Mouse (Mus musculus): ENCODE measurements around the gene Pnmt. TPM values are rescaled to one million over a fixed set of nuclear protein-coding genes. Genes with fewer than 3 reads are reported as not detected.

Gene Pnmt
- polyA plus RNA-seq, 1 experiment from 2014 or later: 1.7 TPM

GRCm38 (mm10) chr11:98367863-98368186 is 18.4 kb upstream of the Pnmt start:
- H3K27ac ChIP-seq (ENCODE audit: low read length): no peak overlapping the region
- H3K36me3 ChIP-seq (ENCODE audit: control insufficient read depth, insufficient read depth, low read length): no peaks in the 10 kb centered on the region
- no peak overlapping the region for H3K4me3 ChIP-seq (ENCODE audit: low read depth, low read length)
- no peaks in the 10 kb centered on the region for H3K27me3 ChIP-seq (ENCODE audit: control insufficient read depth, insufficient read depth, low read depth, low read length)
- no peak overlapping the region for H3K4me2 ChIP-seq (ENCODE audit: low read length)
- WGBS: 87% methylated on average over 7 of the region's 7 CpGs
- no peak for ATAC-seq
- no peaks in the 10 kb centered on the region for H3K9me3 ChIP-seq (replicated peaks; ENCODE audit: control insufficient read depth, low read length, poor library complexity, severe bottlenecking)
- peaks cover 7% of the 10 kb centered on the region for H3K4me1 ChIP-seq (ENCODE audit: control insufficient read depth, insufficient read depth, low read length)
- no peak overlapping the region for H3K9ac ChIP-seq (ENCODE audit: low read depth, low read length)

GRCm38 (mm10) chr11:98369337-98369736 is 16.9 kb upstream of the Pnmt start:
- 84% methylated on average over 6 of the region's 6 CpGs for WGBS
- Histone ChIP-seq H3K4me3 (ENCODE audit: low read depth, low read length) (no peak overlapping the region), H3K27me3 (ENCODE audit: control insufficient read depth, insufficient read depth, low read depth, low read length) (no peaks in the 10 kb centered on the region), H3K9me3 (replicated peaks; ENCODE audit: control insufficient read depth, low read length, poor library complexity, severe bottlenecking) (no peaks in the 10 kb centered on the region), H3K27ac (ENCODE audit: low read length) (no peak overlapping the region), H3K36me3 (ENCODE audit: control insufficient read depth, insufficient read depth, low read length) (no peaks in the 10 kb centered on the region), H3K9ac (ENCODE audit: low read depth, low read length) (no peak overlapping the region), H3K4me1 (ENCODE audit: control insufficient read depth, insufficient read depth, low read length) (peaks cover 7% of the 10 kb centered on the region), H3K4me2 (ENCODE audit: low read length) (no peak overlapping the region)
- ATAC-seq: no peak

- H3K27ac ChIP-seq (ENCODE audit: low read length): no peak overlapping the region
- ATAC-seq: no peak
- peaks cover 7% of the 10 kb centered on the region for H3K4me1 ChIP-seq (ENCODE audit: control insufficient read depth, insufficient read depth, low read length)
- H3K9me3 ChIP-seq (replicated peaks; ENCODE audit: control insufficient read depth, low read length, poor library complexity, severe bottlenecking): no peaks in the 10 kb centered on the region
- peaks cover 4% of the 10 kb centered on the region; the same call in 1 of the 2 replicates for H3K36me3 ChIP-seq (ENCODE audit: control insufficient read depth, insufficient read depth, low read length)
- H3K4me3 ChIP-seq (ENCODE audit: low read depth, low read length): no peak overlapping the region
- no peaks in the 10 kb centered on the region for H3K27me3 ChIP-seq (ENCODE audit: control insufficient read depth, insufficient read depth, low read depth, low read length)
- 87% methylated on average over 2 of the region's 2 CpGs for WGBS
- H3K4me2 ChIP-seq (ENCODE audit: low read length): no peak overlapping the region
- H3K9ac ChIP-seq (ENCODE audit: low read depth, low read length): no peak overlapping the region
These were observed 15.7 kb upstream of the Pnmt start for GRCm38 (mm10) chr11:98370588-98370987.

GRCm38 (mm10) chr11:98371556-98372240 is 14.6 kb upstream of the Pnmt start:
- peak overlapping the region; percentile 31; the same call in 1 of the 2 replicates for H3K9ac ChIP-seq (ENCODE audit: low read depth, low read length)
- H3K9me3 ChIP-seq (replicated peaks; ENCODE audit: control insufficient read depth, low read length, poor library complexity, severe bottlenecking): no peaks in the 10 kb centered on the region
- peak; percentile 54; the same call in 1 of the 2 replicates for ATAC-seq
- H3K4me2 ChIP-seq (ENCODE audit: low read length): no peak overlapping the region
- peaks cover 7% of the 10 kb centered on the region for H3K4me1 ChIP-seq (ENCODE audit: control insufficient read depth, insufficient read depth, low read length)
- WGBS: 26% methylated on average over 9 of the region's 10 CpGs
- H3K27ac ChIP-seq (ENCODE audit: low read length): no peak overlapping the region
- no peak overlapping the region for H3K4me3 ChIP-seq (ENCODE audit: low read depth, low read length)
- no peaks in the 10 kb centered on the region for H3K27me3 ChIP-seq (ENCODE audit: control insufficient read depth, insufficient read depth, low read depth, low read length)
- peaks cover 7% of the 10 kb centered on the region; the same call in 1 of the 2 replicates for H3K36me3 ChIP-seq (ENCODE audit: control insufficient read depth, insufficient read depth, low read length)

- Histone ChIP-seq H3K9me3 (replicated peaks; ENCODE audit: control insufficient read depth, low read length, poor library complexity, severe bottlenecking) (no peaks in the 10 kb centered on the region), H3K27ac (ENCODE audit: low read length) (no peak overlapping the region), H3K4me2 (ENCODE audit: low read length) (no peak overlapping the region), H3K4me1 (ENCODE audit: control insufficient read depth, insufficient read depth, low read length) (peaks cover 7% of the 10 kb centered on the region), H3K4me3 (ENCODE audit: low read depth, low read length) (no peak overlapping the region), H3K27me3 (ENCODE audit: control insufficient read depth, insufficient read depth, low read depth, low read length) (no peaks in the 10 kb centered on the region), H3K36me3 (ENCODE audit: control insufficient read depth, insufficient read depth, low read length) (peaks cover 7% of the 10 kb centered on the region; the same call in 1 of the 2 replicates), H3K9ac (ENCODE audit: low read depth, low read length) (no peak overlapping the region)
- no peak for ATAC-seq
- 4% methylated on average over 2 of the region's 2 CpGs for WGBS
These were observed 13.8 kb upstream of the Pnmt start for GRCm38 (mm10) chr11:98372406-98372805.

GRCm38 (mm10) chr11:98373244-98373643 is 13.0 kb upstream of the Pnmt start:
- no peak overlapping the region for H3K4me3 ChIP-seq (ENCODE audit: low read depth, low read length)
- ATAC-seq: no peak
- H3K36me3 ChIP-seq (ENCODE audit: control insufficient read depth, insufficient read depth, low read length): peaks cover 10% of the 10 kb centered on the region; the same call in 1 of the 2 replicates
- 91% methylated on average over 6 of the region's 6 CpGs for WGBS
- no peak overlapping the region for H3K9ac ChIP-seq (ENCODE audit: low read depth, low read length)
- H3K27ac ChIP-seq (ENCODE audit: low read length): no peak overlapping the region
- no peaks in the 10 kb centered on the region for H3K9me3 ChIP-seq (replicated peaks; ENCODE audit: control insufficient read depth, low read length, poor library complexity, severe bottlenecking)
- H3K27me3 ChIP-seq (ENCODE audit: control insufficient read depth, insufficient read depth, low read depth, low read length): no peaks in the 10 kb centered on the region
- peaks cover 7% of the 10 kb centered on the region for H3K4me1 ChIP-seq (ENCODE audit: control insufficient read depth, insufficient read depth, low read length)
- no peak overlapping the region for H3K4me2 ChIP-seq (ENCODE audit: low read length)

- Histone ChIP-seq H3K9me3 (replicated peaks; ENCODE audit: control insufficient read depth, low read length, poor library complexity, severe bottlenecking) (no peaks in the 10 kb centered on the region), H3K4me2 (ENCODE audit: low read length) (no peak overlapping the region), H3K27ac (ENCODE audit: low read length) (no peak overlapping the region), H3K36me3 (ENCODE audit: control insufficient read depth, insufficient read depth, low read length) (peaks cover 17% of the 10 kb centered on the region), H3K4me1 (ENCODE audit: control insufficient read depth, insufficient read depth, low read length) (peaks cover 7% of the 10 kb centered on the region), H3K9ac (ENCODE audit: low read depth, low read length) (no peak overlapping the region), H3K4me3 (ENCODE audit: low read depth, low read length) (no peak overlapping the region), H3K27me3 (ENCODE audit: control insufficient read depth, insufficient read depth, low read depth, low read length) (no peaks in the 10 kb centered on the region)
- WGBS: 80% methylated on average over 8 of the region's 8 CpGs
- ATAC-seq: no peak
These were observed 12.0 kb upstream of the Pnmt start for GRCm38 (mm10) chr11:98374266-98374665.

- H3K27ac ChIP-seq (ENCODE audit: low read length): no peak overlapping the region
- peaks cover 22% of the 10 kb centered on the region for H3K36me3 ChIP-seq (ENCODE audit: control insufficient read depth, insufficient read depth, low read length)
- no peak overlapping the region for H3K4me2 ChIP-seq (ENCODE audit: low read length)
- H3K27me3 ChIP-seq (ENCODE audit: control insufficient read depth, insufficient read depth, low read depth, low read length): no peaks in the 10 kb centered on the region
- no peaks in the 10 kb centered on the region; the same call in 1 of the 2 replicates for H3K4me1 ChIP-seq (ENCODE audit: control insufficient read depth, insufficient read depth, low read length)
- H3K9me3 ChIP-seq (replicated peaks; ENCODE audit: control insufficient read depth, low read length, poor library complexity, severe bottlenecking): no peaks in the 10 kb centered on the region
- H3K4me3 ChIP-seq (ENCODE audit: low read depth, low read length): no peak overlapping the region
- ATAC-seq: no peak
- 62% methylated on average over 5 of the region's 5 CpGs for WGBS
- no peak overlapping the region for H3K9ac ChIP-seq (ENCODE audit: low read depth, low read length)
These were observed 9.5 kb upstream of the Pnmt start for GRCm38 (mm10) chr11:98376756-98377155.

- Histone ChIP-seq H3K4me1 (ENCODE audit: control insufficient read depth, insufficient read depth, low read length) (no peaks in the 10 kb centered on the region), H3K9me3 (replicated peaks; ENCODE audit: control insufficient read depth, low read length, poor library complexity, severe bottlenecking) (no peaks in the 10 kb centered on the region), H3K27ac (ENCODE audit: low read length) (no peak overlapping the region), H3K4me2 (ENCODE audit: low read length) (no peak overlapping the region), H3K9ac (ENCODE audit: low read depth, low read length) (no peak overlapping the region), H3K4me3 (ENCODE audit: low read depth, low read length) (no peak overlapping the region), H3K27me3 (ENCODE audit: control insufficient read depth, insufficient read depth, low read depth, low read length) (no peaks in the 10 kb centered on the region), H3K36me3 (ENCODE audit: control insufficient read depth, insufficient read depth, low read length) (peaks cover 22% of the 10 kb centered on the region)
- ATAC-seq: no peak
- WGBS: 93% methylated on average over 11 of the region's 11 CpGs
These were observed 8.5 kb upstream of the Pnmt start for GRCm38 (mm10) chr11:98377787-98378186.
